Mouse (Mus musculus): ENCODE data around the gene Dctpp1.

Gene Dctpp1

GRCm38 (mm10) chr7:127260309-127261111, at the start of gene Dctpp1:
Gene Dctpp1, minus strand, starts transcription at chr7:127260709.
- DNase-seq (ENCODE audit: low read depth, low spot score) = peak; percentile 97

- DNase-seq (ENCODE audit: low read depth, low spot score) = no peak
Observed at GRCm38 (mm10) chr7:127309951-127310350, 49.4 kb upstream of the Dctpp1 start.

- peak; percentile 56 for DNase-seq (ENCODE audit: low read depth, low spot score)
Observed at GRCm38 (mm10) chr7:127308887-127309286, 48.4 kb upstream of the Dctpp1 start.

GRCm38 (mm10) chr7:127308431-127308830, 47.9 kb upstream of the Dctpp1 start:
- DNase-seq (ENCODE audit: low read depth, low spot score) = no peak

- DNase-seq (ENCODE audit: low read depth, low spot score) = no peak
Observed at GRCm38 (mm10) chr7:127297586-127298193, 37.2 kb upstream of the Dctpp1 start.

GRCm38 (mm10) chr7:127296786-127297555, 36.5 kb upstream of the Dctpp1 start:
- DNase-seq (ENCODE audit: low read depth, low spot score) = no peak

- DNase-seq (ENCODE audit: low read depth, low spot score) = no peak
Observed at GRCm38 (mm10) chr7:127296098-127296497, 35.6 kb upstream of the Dctpp1 start, which contains the start of gene Itgal. Gene Itgal, plus strand, starts transcription at chr7:127296260.

- DNase-seq (ENCODE audit: low read depth, low spot score) = no peak
Observed at GRCm38 (mm10) chr7:127290142-127290541, 29.6 kb upstream of the Dctpp1 start.

GRCm38 (mm10) chr7:127289306-127289705, 28.8 kb upstream of the Dctpp1 start:
- DNase-seq (ENCODE audit: low read depth, low spot score) = no peak

GRCm38 (mm10) chr7:127287940-127288339, 27.4 kb upstream of the Dctpp1 start:
- no peak for DNase-seq (ENCODE audit: low read depth, low spot score)

- DNase-seq (ENCODE audit: low read depth, low spot score) = no peak
Observed at GRCm38 (mm10) chr7:127285154-127285553, 24.6 kb upstream of the Dctpp1 start.

- no peak for DNase-seq (ENCODE audit: low read depth, low spot score)
Observed at GRCm38 (mm10) chr7:127282190-127282589, 21.7 kb upstream of the Dctpp1 start.

- DNase-seq (ENCODE audit: low read depth, low spot score) = no peak
Observed at GRCm38 (mm10) chr7:127281114-127281513, 20.6 kb upstream of the Dctpp1 start.

GRCm38 (mm10) chr7:127280092-127280491, 19.6 kb upstream of the Dctpp1 start:
- DNase-seq (ENCODE audit: low read depth, low spot score) = no peak

- DNase-seq (ENCODE audit: low read depth, low spot score) = peak; percentile 19
Observed at GRCm38 (mm10) chr7:127278311-127278710, 17.8 kb upstream of the Dctpp1 start.

- DNase-seq (ENCODE audit: low read depth, low spot score) = no peak
Observed at GRCm38 (mm10) chr7:127276519-127276961, 16.0 kb upstream of the Dctpp1 start.

GRCm38 (mm10) chr7:127273925-127274789, 13.6 kb upstream of the Dctpp1 start, which contains the start of gene Sephs2:
Gene Sephs2, minus strand, starts transcription at chr7:127274055.
- peak; percentile 87 for DNase-seq (ENCODE audit: low read depth, low spot score)

GRCm38 (mm10) chr7:127273118-127273923, 12.8 kb upstream of the Dctpp1 start:
- DNase-seq (ENCODE audit: low read depth, low spot score) = peak; percentile 19

- DNase-seq (ENCODE audit: low read depth, low spot score) = no peak
Observed at GRCm38 (mm10) chr7:127272566-127272965, 12.1 kb upstream of the Dctpp1 start.

GRCm38 (mm10) chr7:127271093-127271492, 10.6 kb upstream of the Dctpp1 start:
- no peak for DNase-seq (ENCODE audit: low read depth, low spot score)
